Mouse (Mus musculus) gastrocnemius, adult 8-10 months (tissue): ENCODE data around the gene Nek11. TPM values are rescaled to one million over a fixed set of nuclear protein-coding genes. Genes with fewer than 3 reads are reported as not detected.
"Not testable (repeated sequence)": the region's sequence is repeated elsewhere in the genome, so short reads cannot be mapped to it uniquely, and the experiment has no call there.

Experiments
- DNase-seq, 2 experiments: peaks; one replicate each; pipeline ENCODE4 v3.0.0; 2022; ENCODE audit warnings: low spot score in 2 of 2
- total RNA-seq, 4 experiments: library from RNA; stranded (reverse); gene quantifications; 2 replicates each; pipeline ENCODE4 v1.2.4; 2022

Nek11 gene
- total RNA-seq, 4 experiments from 2014 or later = not detected

- DNase-seq = no peak
Measured at GRCm38 (mm10) chr9:105144992-105145391, 250.3 kb downstream of the Nek11 start, which contains the start of gene 1700080E11Rik. Gene 1700080E11Rik (minus strand): TSS chr9:105145092.

DNA sequence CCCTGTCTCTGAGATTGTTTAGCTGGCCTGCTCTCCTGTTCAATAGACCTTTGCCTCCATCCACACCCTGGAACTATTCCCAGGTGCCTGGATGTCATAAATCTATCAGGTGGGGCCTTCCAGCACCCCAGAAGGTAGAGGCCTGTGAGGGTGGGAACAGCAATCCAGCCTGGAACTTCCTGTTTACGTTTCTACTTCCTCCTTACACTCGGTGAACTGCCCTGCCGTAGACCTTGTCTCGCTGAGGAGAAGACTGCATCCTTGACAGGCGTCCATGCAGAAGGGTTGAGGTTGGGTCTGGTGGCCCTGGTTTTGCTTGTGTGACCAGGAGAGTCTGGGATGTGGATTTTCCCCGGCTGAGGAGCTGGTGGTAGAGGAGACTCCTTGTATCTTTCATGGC lies 256.1 kb downstream of the Nek11 start:
- no peak for DNase-seq

GRCm38 (mm10) chr9:105136404-105136803 lies 258.9 kb downstream of the Nek11 start:
- no peak for DNase-seq

GRCm38 (mm10) chr9:105134536-105134935 lies 260.8 kb downstream of the Nek11 start:
- no peak for DNase-seq

DNA sequence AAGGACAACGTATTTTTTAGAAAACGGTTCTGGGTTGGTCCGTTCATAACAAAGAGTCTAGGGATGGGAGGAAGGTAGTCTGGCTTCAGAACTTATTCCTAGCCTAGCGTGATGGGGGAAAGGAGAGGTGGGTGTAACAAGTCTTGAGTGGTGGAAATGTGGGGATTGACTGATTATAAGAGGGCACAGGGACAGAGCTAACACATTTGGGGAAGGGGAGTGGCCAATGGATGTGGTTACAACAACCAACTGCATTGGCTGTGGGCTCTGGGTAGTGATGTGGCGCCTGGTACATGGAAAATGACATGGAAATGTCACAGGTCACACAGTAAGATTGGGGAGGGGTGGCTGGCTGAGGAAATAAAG lies 263.3 kb downstream of the Nek11 start:
- no peak for DNase-seq

DNA sequence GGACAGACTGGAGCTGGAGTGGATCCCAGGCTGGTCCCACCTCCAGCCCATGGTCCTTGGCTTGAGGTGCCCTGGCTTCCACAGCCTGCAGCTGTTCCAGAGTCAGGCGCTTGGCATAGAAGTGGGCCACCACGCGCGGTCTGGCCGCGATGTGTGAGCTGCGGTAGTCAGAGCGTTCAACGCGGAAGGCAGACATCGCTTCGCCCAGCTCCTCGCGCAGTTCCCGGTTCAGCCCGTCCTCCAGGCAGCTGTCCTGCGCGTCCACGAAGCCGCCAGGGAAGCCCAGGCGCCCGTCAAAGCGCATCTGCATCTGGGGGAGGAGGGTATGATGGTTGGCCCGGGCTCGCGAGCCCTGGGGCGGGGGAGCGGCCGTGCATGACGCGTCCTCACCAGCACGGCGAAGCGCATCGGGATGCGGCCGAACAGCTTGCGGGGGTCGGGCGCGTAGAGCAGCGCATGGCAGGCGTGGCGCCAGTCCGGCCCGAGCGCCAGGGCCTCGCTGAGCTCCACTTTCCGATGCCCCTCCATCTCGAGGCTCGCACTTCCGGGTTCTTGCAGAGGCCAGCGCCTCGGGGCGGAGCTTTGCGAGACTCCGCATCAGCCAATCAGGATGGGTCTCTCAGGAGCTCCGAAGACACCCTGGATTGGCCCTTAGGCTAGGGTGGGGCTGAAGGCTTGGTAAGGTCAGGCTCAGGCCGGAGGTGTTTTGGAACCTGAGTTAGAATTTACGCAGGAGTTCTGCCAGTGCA lies 263.9 kb downstream of the Nek11 start, which contains the start of gene Nudt16:
Gene Nudt16, minus strand, starts transcription at position 572 of the 749 bp plus-strand sequence.
- peak; percentile 85 to 89 for DNase-seq

- DNase-seq = no peak
Measured at GRCm38 (mm10) chr9:105130331-105130730, 265.0 kb downstream of the Nek11 start.

GRCm38 (mm10) chr9:105125206-105125605 lies 270.1 kb downstream of the Nek11 start:
- DNase-seq = not testable (repeated sequence)

Other genes starting within 250 kb of the Nek11 start
- gene Aste1, start 132 bp downstream of the Nek11 start, total RNA-seq = 1 to 10 TPM; 1.4 to 3.1 (median 2.2) TPM
- gene Atp2c1, start 131.8 kb upstream of the Nek11 start, total RNA-seq = 10 to 100 TPM; 35.6 to 44.4 (median 42.8) TPM
- 10 to 100 TPM; 10.2 to 12.6 (median 11.1) TPM for gene Pik3r4, start 247.5 kb upstream of the Nek11 start, total RNA-seq